Mouse (Mus musculus) liver, adult 2 months (tissue): ENCODE measurements around the gene Coq4. TPM values are rescaled to one million over a fixed set of nuclear protein-coding genes. Genes with fewer than 3 reads are reported as not detected.
A peak's percentile ranks its signal among the peaks of the same experiment; 100 is the strongest.
"Not testable (repeated sequence)": the region's sequence is repeated elsewhere in the genome, so short reads cannot be mapped to it uniquely, and the experiment has no call there.

ENCODE experiments used
- DNase-seq: peaks from one replicate; pipeline ENCODE4 v3.0.0-alpha.2; 2011; ENCODE audit warnings: low read depth, low spot score; ENCODE audit errors: extremely low read depth
- H3K27ac ChIP-seq: fragments of 200-500 bp; replicated peaks from 2 replicates; pipeline ENCODE4 v1.5.1; 2012; ENCODE audit warnings: low read depth, mild to moderate bottlenecking, control low read depth, inconsistent platforms, low read length; ENCODE audit not compliant: insufficient read depth
- H3K27me3 ChIP-seq: fragments of 200-500 bp; 2 replicates; pipeline ENCODE4 v1.6.1; 2012; ENCODE audit warnings: mild to moderate bottlenecking, moderate library complexity, low read length, inconsistent platforms; ENCODE audit not compliant: control insufficient read depth, insufficient read depth
- H3K36me3 ChIP-seq: fragments of 200-500 bp; 2 replicates; pipeline ENCODE4 v1.6.1; 2012; ENCODE audit warnings: low read length, inconsistent platforms; ENCODE audit not compliant: control insufficient read depth, insufficient read depth
- H3K4me1 ChIP-seq: fragments of 200-500 bp; 2 replicates; pipeline ENCODE4 v1.6.1; 2011; ENCODE audit warnings: low read length; ENCODE audit not compliant: control insufficient read depth, insufficient read depth
- H3K4me3 ChIP-seq: fragments of 200-500 bp; 2 replicates; pipeline ENCODE4 v1.5.1; 2011; ENCODE audit warnings: low read depth, mild to moderate bottlenecking, control low read depth, low read length, moderate library complexity; ENCODE audit not compliant: insufficient read depth
- H3K79me2 ChIP-seq: fragments of 200-500 bp; 2 replicates; pipeline ENCODE4 v1.6.1; 2012; ENCODE audit warnings: inconsistent platforms, mild to moderate bottlenecking, low read length, moderate library complexity; ENCODE audit not compliant: control insufficient read depth, insufficient read depth
- H3K9ac ChIP-seq: fragments of 200-500 bp; 2 replicates; pipeline ENCODE4 v1.6.1; 2012; ENCODE audit warnings: low read depth, mild to moderate bottlenecking, control low read depth, inconsistent platforms, low read length
- CTCF ChIP-seq: fragments of 200-500 bp; IDR thresholded peaks from 2 replicates; pipeline ENCODE4 v1.5.1; 2011; ENCODE audit warnings: low read depth, low read length, control low read depth
- POLR2A ChIP-seq: fragments of 200-500 bp; IDR thresholded peaks from 2 replicates; pipeline ENCODE4 v1.6.1; 2011; ENCODE audit warnings: low read length, control low read depth; ENCODE audit not compliant: insufficient read depth; ENCODE audit errors: extremely low read depth
- WGBS: fragments of 180-500 bp; shearing (Covaris S2); methylation state at CpG from one replicate; pipeline ENCODE4 v1.1.7; 2018; 5-methylcytosine and 5-hydroxymethylcytosine counted together
- polyA plus RNA-seq: library from polyadenylated mRNA; depleted of rRNA; stranded (reverse); fragments of >200 nt; gene quantifications from 2 replicates; pipeline ENCODE4 v1.2.3, GENCODE M21; 2012
- total RNA-seq: library from RNA; depleted of rRNA; stranded (reverse); fragments of >200 nt; gene quantifications from 2 replicates; pipeline ENCODE4 v1.2.3, GENCODE M21; 2014

The Coq4 gene
- total and polyA plus RNA-seq, 2 experiments = 7.8 to 48.2 TPM

DNA sequence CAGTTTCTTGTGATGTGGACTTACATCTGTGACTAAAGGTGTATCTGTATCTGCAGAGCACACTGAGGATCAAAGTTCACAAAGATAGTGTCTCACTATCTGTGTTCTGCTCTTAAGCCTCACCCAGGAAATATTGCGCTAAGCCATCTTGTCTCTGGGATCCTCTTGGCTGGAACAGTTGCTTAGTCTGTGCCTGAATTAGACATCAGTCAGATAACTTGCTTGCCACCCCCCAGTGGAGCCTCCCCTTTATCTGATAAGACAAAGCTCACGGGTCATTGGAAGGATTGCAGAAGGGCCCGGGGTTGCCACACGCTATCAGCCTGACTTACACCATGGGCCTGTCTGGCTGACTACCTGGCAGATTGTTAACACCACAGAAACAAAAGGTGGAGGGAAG lies 14.0 kb upstream of the Coq4 start:
- H3K4me1 ChIP-seq = peaks cover 10% of the 10 kb centered on the region
- TF ChIP-seq CTCF (no peak), POLR2A (no peak)
- no peak overlapping the region for H3K4me3 ChIP-seq
- WGBS = 42% methylated on average over 4 of the region's 4 CpGs
- H3K27me3 ChIP-seq = no peaks in the 10 kb centered on the region
- peak; percentile 57 for DNase-seq
- no peak overlapping the region for H3K27ac ChIP-seq
- no peaks in the 10 kb centered on the region; the same call in 1 of the 2 replicates for H3K36me3 ChIP-seq
- no peaks in the 10 kb centered on the region for H3K79me2 ChIP-seq
- H3K9ac ChIP-seq = no peak overlapping the region

DNA sequence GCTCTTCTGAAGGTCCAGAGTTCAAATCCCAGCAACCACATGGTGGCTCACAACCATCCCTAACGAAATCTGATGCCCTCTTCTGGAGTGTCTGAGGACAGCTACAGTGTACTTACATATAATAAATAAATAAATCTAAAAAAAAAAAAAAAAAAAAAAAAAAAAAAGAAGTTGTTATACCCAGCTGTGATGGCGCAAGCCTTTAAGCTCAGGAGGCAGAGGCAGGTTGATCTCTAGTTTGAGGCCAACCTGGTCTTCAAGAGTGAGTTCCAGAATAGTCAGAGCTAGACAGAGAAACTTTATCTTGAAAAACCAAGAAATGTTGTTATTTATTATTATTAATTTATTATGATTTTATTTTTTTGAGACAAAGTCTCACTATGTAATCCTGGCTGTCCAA lies 6.0 kb upstream of the Coq4 start:
- H3K36me3 ChIP-seq = peaks cover 12% of the 10 kb centered on the region
- H3K27ac ChIP-seq, H3K27me3 ChIP-seq, H3K4me3 ChIP-seq, H3K9ac ChIP-seq, DNase-seq, H3K4me1 ChIP-seq, H3K79me2 ChIP-seq: not testable (repeated sequence)
- WGBS = 92% methylated on average over 2 of the region's 2 CpGs

DNA sequence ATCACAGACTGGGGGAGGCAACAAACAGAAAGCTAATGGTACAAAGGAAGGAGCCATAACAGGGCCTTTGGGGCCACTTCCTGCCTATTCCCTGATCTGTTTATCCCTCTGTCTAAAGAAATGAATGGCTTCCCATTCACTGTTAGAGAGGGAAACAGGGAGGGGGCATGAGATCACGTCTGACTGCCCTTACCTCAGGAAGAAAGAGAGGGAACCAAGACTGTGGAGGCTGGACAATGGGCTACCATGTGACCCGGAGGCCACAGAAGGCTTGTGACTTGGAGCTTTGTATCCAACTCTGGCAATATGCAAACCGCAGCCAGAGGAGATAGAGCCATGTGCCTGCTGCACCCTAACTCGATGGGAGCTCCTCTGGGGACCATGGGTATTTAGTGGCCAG lies 3.0 kb upstream of the Coq4 start:
- Histone ChIP-seq H3K9ac (no peak overlapping the region), H3K27ac (no peak overlapping the region), H3K27me3 (no peaks in the 10 kb centered on the region), H3K4me3 (no peak overlapping the region), H3K4me1 (peaks cover 4% of the 10 kb centered on the region), H3K79me2 (no peaks in the 10 kb centered on the region), H3K36me3 (peaks cover 12% of the 10 kb centered on the region)
- 81% methylated on average over 4 of the region's 4 CpGs for WGBS
- no peak for DNase-seq
- TF ChIP-seq CTCF = no peak
- no peak for TF ChIP-seq POLR2A

DNA sequence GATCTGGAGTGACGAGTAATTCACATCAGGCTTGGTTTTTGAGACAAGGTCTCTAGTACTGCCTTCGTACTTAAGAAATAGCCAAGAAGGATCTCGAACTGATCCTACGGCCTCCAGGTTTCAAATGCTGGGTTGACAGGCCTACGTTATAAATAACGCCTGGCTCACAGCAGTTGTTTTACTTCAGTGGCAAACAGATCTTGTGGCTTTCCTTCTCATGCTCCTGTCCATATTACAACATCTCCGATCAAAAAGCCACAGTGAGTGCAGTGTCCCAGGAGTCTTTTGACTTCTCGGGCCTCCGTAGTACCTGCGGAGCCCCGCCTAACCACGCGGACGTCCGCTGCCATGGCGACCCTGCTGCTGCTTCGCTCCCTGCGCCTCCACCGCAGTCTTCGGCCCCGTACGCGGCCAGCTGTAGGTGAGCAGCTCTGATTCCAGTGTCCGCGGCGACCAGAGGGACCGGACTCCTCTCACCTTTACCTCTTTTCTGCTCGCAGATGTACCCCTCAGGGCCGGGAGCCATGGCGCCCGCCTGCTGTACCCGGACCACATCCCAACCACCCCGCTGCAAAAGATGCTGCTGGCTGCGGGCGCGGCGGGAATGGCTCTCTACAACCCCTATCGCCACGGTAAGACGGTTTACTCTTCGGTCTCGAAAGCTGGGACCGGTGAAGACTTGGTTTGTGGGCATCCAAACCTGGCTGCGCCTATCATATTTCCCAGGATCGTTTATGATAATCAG lies 816 bp downstream of the Coq4 start, which contains the start of gene Trub2:
Gene Trub2, minus strand, starts transcription at position 566 of the 745 bp plus-strand sequence.
- WGBS = under 1% methylated on average over 45 of the region's 45 CpGs
- H3K9ac ChIP-seq = peak within 1 kb of the TSS; percentile 68
- DNase-seq = peak; percentile 89

DNA sequence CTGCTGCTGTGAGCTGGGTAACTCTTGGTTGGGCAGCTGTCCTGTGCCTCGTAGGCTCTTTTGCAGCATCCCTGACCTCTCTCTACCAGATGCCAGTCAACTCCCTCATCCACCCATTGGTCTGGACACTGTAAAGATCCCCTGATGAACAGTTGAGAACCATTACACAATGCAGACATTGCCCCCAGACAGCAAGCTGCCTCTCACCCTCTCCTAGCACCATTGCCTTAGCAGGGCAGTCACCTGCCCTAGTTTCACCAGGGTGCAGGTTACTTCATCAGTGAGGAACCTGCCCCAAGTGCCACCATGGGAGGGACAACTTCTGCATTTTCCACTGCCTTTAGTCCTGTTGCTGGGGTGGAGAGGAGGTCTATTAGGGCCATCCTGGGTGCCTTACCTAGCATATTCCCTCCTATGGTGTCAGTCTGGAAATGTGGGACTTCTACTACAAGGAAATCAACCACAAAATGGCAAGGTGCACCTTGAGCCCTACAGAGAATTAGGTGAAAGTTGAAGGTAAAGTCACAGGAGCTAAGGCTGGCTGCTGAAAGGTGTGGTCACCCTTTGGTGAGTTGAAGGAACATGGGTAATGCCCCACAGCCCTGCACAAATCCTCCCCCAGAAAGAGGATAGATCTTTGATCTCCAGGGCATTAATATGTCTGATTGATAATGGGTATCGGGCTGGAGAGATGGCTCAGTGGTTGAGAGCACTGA lies 5.6 kb downstream of the Coq4 start:
- H3K9ac ChIP-seq = no peak overlapping the region
- no peaks in the 10 kb centered on the region for H3K79me2 ChIP-seq
- no peak overlapping the region for H3K27ac ChIP-seq
- no peak overlapping the region for H3K4me3 ChIP-seq
- DNase-seq = no peak
- no peaks in the 10 kb centered on the region for H3K36me3 ChIP-seq
- H3K27me3 ChIP-seq = no peaks in the 10 kb centered on the region
- no peak for TF ChIP-seq CTCF
- no peak for TF ChIP-seq POLR2A
- 96% methylated on average over 2 of the region's 2 CpGs for WGBS
- H3K4me1 ChIP-seq = no peaks in the 10 kb centered on the region; the same call in 1 of the 2 replicates

More for the DNA sequence above, 816 bp downstream of the Coq4 start, which contains the start of gene Trub2:
- H3K79me2 ChIP-seq = no peaks in the 10 kb centered on the region
- no peak for TF ChIP-seq CTCF
- no peak for TF ChIP-seq POLR2A
- H3K4me3 ChIP-seq = peak within 1 kb of the TSS; percentile 82
- H3K4me1 ChIP-seq = peaks cover 4% of the 10 kb centered on the region
- H3K36me3 ChIP-seq = peaks cover 3% of the 10 kb centered on the region; the same call in 1 of the 2 replicates
- no peaks in the 10 kb centered on the region for H3K27me3 ChIP-seq
- peak within 1 kb of the TSS; percentile 51 for H3K27ac ChIP-seq
